Mouse (Mus musculus) ES-Bruce4 (cell line): ENCODE data around the gene Ptov1. TPM values are rescaled to one million over a fixed set of nuclear protein-coding genes. Genes with fewer than 3 reads are reported as not detected.

Experiments used
- H3K27ac ChIP-seq: 2 replicates; pipeline ENCODE4 v1.5.1; 2012; ENCODE audit warnings: low read length, inconsistent platforms; ENCODE audit not compliant: insufficient read depth
- H3K27me3 ChIP-seq: 2 replicates; pipeline ENCODE4 v1.6.1; 2012; ENCODE audit warnings: mild to moderate bottlenecking, low read length, inconsistent platforms; ENCODE audit not compliant: control insufficient read depth, poor library complexity, insufficient read depth, severe bottlenecking
- H3K36me3 ChIP-seq: 2 replicates; pipeline ENCODE4 v1.6.1; 2012; ENCODE audit warnings: inconsistent platforms, mild to moderate bottlenecking, low read length, moderate library complexity; ENCODE audit not compliant: control insufficient read depth, poor library complexity, insufficient read depth, severe bottlenecking
- H3K4me1 ChIP-seq: one replicate; pipeline ENCODE4 v1.8.1; 2011; ENCODE audit warnings: low read length; ENCODE audit not compliant: control insufficient read depth, insufficient read depth
- H3K4me3 ChIP-seq: 2 replicates; pipeline ENCODE4 v1.5.1; 2011; ENCODE audit warnings: low read depth, mild to moderate bottlenecking, low read length
- H3K9ac ChIP-seq: 2 replicates; pipeline ENCODE4 v1.6.1; 2012; ENCODE audit warnings: low read depth, mild to moderate bottlenecking, inconsistent platforms; ENCODE audit not compliant: poor library complexity, severe bottlenecking
- H3K9me3 ChIP-seq: replicated peaks from 2 replicates; pipeline ENCODE4 v1.6.1; 2012; ENCODE audit warnings: mild to moderate bottlenecking, low read length, inconsistent platforms; ENCODE audit not compliant: control insufficient read depth, poor library complexity, insufficient read depth, severe bottlenecking
- CTCF ChIP-seq: IDR thresholded peaks from one replicate; pipeline ENCODE4 v1.8.1; 2011; ENCODE audit warnings: low read depth, low read length
- EP300 ChIP-seq: IDR thresholded peaks from 2 replicates; pipeline ENCODE4 v1.6.1; 2011; ENCODE audit warnings: low read depth, low read length; ENCODE audit not compliant: insufficient read depth
- POLR2A ChIP-seq: IDR thresholded peaks from one replicate; pipeline ENCODE4 v1.8.1; 2011; ENCODE audit warnings: low read length; ENCODE audit not compliant: insufficient read depth
- polyA plus RNA-seq: library from polyadenylated mRNA; stranded (reverse); fragments of >200 nt; gene quantifications from 2 replicates; pipeline ENCODE4 v1.2.4, GENCODE M21; 2011; ENCODE audit warnings: low read depth; ENCODE audit not compliant: missing spikeins, insufficient read depth, insufficient read length

Gene Ptov1
- polyA plus RNA-seq, 1 experiment = 153 TPM

DNA sequence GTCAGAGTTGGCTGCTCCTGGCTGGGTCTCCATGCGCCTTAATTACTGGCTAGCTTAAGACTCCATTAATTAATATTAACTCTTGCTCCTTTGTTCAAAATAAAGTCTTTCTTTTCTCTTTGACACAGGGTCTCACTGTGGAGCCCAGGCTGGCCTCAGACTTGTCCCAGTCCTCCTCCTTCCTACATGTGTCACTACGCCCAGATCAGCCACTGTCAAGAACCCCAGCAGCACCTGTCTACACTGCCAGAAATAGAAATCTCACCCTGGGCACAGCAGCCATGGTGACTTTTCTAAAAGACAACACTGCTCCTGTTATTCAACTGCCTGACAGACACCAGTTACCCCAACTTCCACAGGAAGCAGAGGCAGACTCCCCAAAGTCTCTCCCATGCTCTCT is 44.8 kb upstream of the Ptov1 start:
- Histone ChIP-seq H3K36me3 (0 out of 2 replicates have a peak, but pooled peaks cover 4% of the 10 kb centered on the region), H3K27me3 (no peaks in the 10 kb centered on the region), H3K9me3 (no peaks in the 10 kb centered on the region)

DNA sequence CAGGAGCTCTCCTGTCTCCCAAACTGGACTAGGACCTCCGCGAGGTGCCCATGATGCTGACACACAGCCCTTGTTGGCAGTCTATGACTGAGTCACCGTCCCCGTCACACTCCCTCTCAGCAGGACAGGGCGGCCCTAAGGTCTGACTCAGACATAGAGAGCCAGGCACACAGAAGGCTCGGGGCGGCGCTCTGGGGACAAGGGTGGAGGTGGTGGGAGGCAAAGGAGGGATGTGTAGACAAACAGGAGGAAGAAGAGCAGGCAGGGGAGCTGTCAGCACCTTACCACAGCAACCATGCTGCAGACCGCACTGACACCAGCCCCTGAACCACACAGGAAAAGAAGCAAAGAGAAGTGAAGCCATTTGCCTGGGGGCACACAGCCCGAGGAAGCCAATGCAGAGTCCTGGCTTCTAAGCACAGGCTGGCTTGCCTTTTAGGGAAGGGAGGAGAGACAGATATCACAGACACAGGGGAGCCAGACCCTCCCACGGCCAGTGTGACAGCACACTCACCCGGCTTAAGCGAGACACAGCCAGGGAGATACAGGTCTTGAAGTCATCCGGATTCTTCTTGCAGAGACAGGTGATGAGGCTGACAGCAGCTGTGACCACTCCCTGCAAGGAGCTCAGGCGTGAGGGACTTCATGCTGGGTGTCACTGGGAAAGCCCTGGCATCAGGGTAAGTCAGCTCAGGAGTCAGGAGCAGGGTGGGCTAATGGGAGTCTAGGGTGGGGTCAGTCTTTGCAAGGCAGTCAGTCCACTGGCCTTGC is 39.3 kb upstream of the Ptov1 start:
- H3K27me3 ChIP-seq = no peaks in the 10 kb centered on the region
- H3K36me3 ChIP-seq = 0 out of 2 replicates have a peak, but pooled peaks cover 2% of the 10 kb centered on the region
- TF ChIP-seq POLR2A (no peak), CTCF (no peak), EP300 (no peak)
- no peak overlapping the region for H3K4me3 ChIP-seq
- no peaks in the 10 kb centered on the region for H3K9me3 ChIP-seq
- no peak overlapping the region for H3K27ac ChIP-seq
- H3K9ac ChIP-seq = no peak overlapping the region
- no peaks in the 10 kb centered on the region for H3K4me1 ChIP-seq

More for the DNA sequence above, 44.8 kb upstream of the Ptov1 start:
- H3K4me3 ChIP-seq = no peak overlapping the region
- H3K27ac ChIP-seq = no peak overlapping the region
- H3K9ac ChIP-seq = no peak overlapping the region
- H3K4me1 ChIP-seq = no peaks in the 10 kb centered on the region
- TF ChIP-seq CTCF (no peak), EP300 (no peak), POLR2A (no peak)

DNA sequence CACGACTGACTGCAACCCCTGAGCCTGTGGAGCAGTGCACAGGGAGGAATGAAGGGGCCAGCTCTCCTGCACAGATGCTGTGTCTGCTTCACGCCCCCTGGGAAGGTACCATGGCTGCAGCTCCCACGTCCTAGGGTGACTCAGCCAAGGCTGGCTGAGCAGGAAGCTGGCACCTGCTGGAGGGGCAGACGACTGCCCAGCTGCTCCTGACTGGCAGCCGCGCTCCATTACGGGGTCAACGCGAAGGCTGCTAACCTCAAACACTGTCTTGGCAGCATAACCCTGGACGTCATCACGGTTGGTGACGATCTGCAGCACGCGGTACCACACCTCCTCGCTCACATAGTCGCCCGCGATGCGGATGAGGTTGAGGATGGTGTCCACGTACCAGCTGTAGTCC is 35.8 kb upstream of the Ptov1 start:
- H3K4me1 ChIP-seq = no peaks in the 10 kb centered on the region
- H3K9ac ChIP-seq = no peak overlapping the region
- TF ChIP-seq EP300 (no peak), POLR2A (no peak), CTCF (no peak)
- no peak overlapping the region for H3K4me3 ChIP-seq
- no peaks in the 10 kb centered on the region for H3K9me3 ChIP-seq
- no peak overlapping the region for H3K27ac ChIP-seq
- H3K36me3 ChIP-seq = 0 out of 2 replicates have a peak, but pooled peaks cover 2% of the 10 kb centered on the region
- no peaks in the 10 kb centered on the region for H3K27me3 ChIP-seq

DNA sequence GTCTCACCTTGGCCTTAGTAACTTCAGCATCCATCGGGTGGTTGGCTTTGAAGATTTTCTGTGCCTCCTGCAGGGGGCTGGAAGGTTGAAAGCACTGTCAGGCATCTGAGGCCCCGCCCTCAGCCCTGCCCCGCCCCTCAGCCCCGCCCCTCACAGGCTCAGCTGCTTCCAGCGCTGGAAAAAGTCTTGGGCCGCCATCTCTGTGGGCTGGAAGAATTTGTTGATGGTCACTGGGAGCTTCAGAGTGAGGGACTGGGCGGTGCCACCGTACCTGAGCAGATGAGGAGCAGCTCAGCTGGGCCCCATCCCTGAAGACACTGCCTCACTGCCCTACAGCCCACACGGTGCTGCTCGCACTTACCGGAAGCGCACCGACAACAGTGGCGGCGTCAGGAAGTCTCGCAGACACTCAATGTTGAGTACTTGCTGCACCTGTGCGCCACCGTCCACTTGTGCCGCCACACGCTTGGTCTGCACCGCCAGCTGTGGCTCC is 31.7 kb upstream of the Ptov1 start:
- TF ChIP-seq EP300 = no peak
- peak; percentile 21 for TF ChIP-seq POLR2A
- H3K27ac ChIP-seq = no peak overlapping the region
- H3K9me3 ChIP-seq = no peaks in the 10 kb centered on the region
- no peaks in the 10 kb centered on the region for H3K27me3 ChIP-seq
- H3K4me3 ChIP-seq = peak overlapping the region; percentile 59
- H3K9ac ChIP-seq = peak overlapping the region; percentile 1; the same call in 1 of the 2 replicates
- H3K36me3 ChIP-seq = no peaks in the 10 kb centered on the region
- no peaks in the 10 kb centered on the region for H3K4me1 ChIP-seq

DNA sequence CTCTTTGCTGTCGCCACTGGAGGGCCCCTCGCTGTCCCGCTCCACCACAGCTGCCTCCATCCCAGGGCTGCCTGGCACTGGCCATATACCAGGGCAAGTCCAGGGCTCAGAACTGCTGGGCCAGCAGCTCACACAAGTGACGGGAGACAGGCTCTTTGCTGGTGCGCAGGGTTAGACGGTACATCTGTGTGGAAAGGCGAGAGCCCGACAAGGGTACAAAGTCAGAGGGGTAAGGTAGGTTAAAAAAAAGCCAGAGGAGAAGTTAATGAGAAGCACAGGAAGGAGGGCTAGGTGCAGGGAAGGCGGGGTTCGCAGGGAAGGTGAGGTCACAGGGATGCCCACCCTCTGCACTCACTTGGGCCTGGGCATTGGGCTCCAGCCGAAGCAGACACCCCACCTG is 31.0 kb upstream of the Ptov1 start:
- Histone ChIP-seq H3K4me1 (no peaks in the 10 kb centered on the region), H3K27me3 (no peaks in the 10 kb centered on the region), H3K27ac (no peak overlapping the region), H3K9ac (no peak overlapping the region), H3K9me3 (no peaks in the 10 kb centered on the region), H3K36me3 (no peaks in the 10 kb centered on the region), H3K4me3 (no peak overlapping the region)
- no peak for TF ChIP-seq CTCF
- no peak for TF ChIP-seq POLR2A

DNA sequence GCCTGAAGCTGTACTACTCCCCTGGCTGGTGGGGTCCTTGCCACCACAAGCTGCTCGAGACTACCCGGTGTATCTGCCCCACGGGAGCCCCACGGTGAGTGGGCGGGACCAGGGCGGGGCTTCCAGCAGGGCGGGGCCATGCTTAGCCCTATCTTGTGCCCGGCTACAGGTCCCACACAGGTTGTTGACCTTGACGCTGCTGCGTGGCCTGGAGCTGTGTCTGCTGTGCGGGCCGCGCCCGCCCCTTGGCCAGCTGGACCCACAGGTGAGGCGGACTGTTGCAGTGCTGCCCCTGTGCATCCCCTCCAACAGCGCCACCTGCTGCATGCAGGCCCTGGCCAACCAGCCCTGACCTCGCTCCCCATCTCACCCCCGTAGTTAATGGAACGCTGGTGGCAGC is 29.0 kb upstream of the Ptov1 start:
- peak; percentile 86 for TF ChIP-seq CTCF
- 0 out of 2 replicates have a peak, but pooled peaks have one; percentile 58 for TF ChIP-seq EP300
- TF ChIP-seq POLR2A = no peak
- no peaks in the 10 kb centered on the region for H3K9me3 ChIP-seq
- no peak overlapping the region for H3K9ac ChIP-seq
- H3K4me3 ChIP-seq = peak overlapping the region; percentile 3; the same call in 1 of the 2 replicates
- H3K27me3 ChIP-seq = no peaks in the 10 kb centered on the region
- no peaks in the 10 kb centered on the region for H3K4me1 ChIP-seq
- peak overlapping the region; percentile 24 for H3K27ac ChIP-seq
- no peaks in the 10 kb centered on the region for H3K36me3 ChIP-seq
